Mouse (Mus musculus) kidney, adult 18-20 months (tissue): Measurements from ENCODE around the gene Rfpl4.
"Not testable (repeated sequence)": the region's sequence is repeated elsewhere in the genome, so short reads cannot be mapped to it uniquely, and the experiment has no call there.

Experiments used
- DNase-seq: peaks from one replicate; pipeline ENCODE4 v3.0.0; 2021

Gene Rfpl4

GRCm38 (mm10) chr7:5080010-5080751, 36.6 kb downstream of the Rfpl4 start, which contains the start of gene Epn1:
TSS of gene Epn1 (plus strand) at chr7:5080235.
- DNase-seq, result peak; percentile 95

GRCm38 (mm10) chr7:5079365-5080009, 37.3 kb downstream of the Rfpl4 start:
- DNase-seq, result not testable (repeated sequence)

- no peak for DNase-seq
Measured at GRCm38 (mm10) chr7:5076931-5077330, 39.8 kb downstream of the Rfpl4 start.

- no peak for DNase-seq
Measured at GRCm38 (mm10) chr7:5074984-5075383, 41.8 kb downstream of the Rfpl4 start.

- DNase-seq, result no peak
Measured at GRCm38 (mm10) chr7:5073586-5073985, 43.2 kb downstream of the Rfpl4 start.

- DNase-seq, result no peak
Measured at GRCm38 (mm10) chr7:5064886-5065285, 51.9 kb downstream of the Rfpl4 start.

GRCm38 (mm10) chr7:5062360-5063001, 54.3 kb downstream of the Rfpl4 start:
- no peak for DNase-seq

GRCm38 (mm10) chr7:5061774-5062359, 54.9 kb downstream of the Rfpl4 start, which contains the start of gene U2af2:
TSS of gene U2af2 (plus strand) at chr7:5062143.
- peak; percentile 94 for DNase-seq

GRCm38 (mm10) chr7:5060944-5061773, 55.6 kb downstream of the Rfpl4 start:
- peak; percentile 99 for DNase-seq

GRCm38 (mm10) chr7:5060239-5060731, 56.5 kb downstream of the Rfpl4 start:
- peak; percentile 83 for DNase-seq
